Mouse (Mus musculus): ENCODE measurements at regions not wholly inside any gene's neighbourhood (a gene's known extent, or its start where the extent isn't known, plus 50 kb on each side); places are given as distances from the start of the nearest gene placed in this dataset.

DNA sequence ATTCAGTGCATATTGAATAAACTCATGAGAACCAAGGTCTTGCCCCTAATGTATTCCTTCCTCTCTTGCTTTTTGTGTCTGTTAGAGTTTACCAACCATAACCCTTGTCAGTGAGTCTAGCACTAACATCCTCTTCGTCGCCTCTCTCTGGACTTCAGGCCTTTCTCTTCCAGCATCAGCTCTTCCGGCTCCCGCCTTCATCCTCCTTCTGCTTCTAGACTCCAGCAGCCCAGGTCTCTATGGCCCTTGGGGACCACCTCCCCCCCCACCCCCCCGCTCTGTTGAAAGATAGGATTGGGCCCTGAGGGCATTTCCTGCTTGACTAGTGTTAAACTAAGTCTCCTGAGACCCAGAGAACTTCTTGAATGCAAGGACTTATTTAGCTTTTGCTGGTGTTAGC, 144.7 kb upstream of the Mocs1 start:
- TF ChIP-seq GATA1 (IDR thresholded peaks at IDR 0.05; ENCODE audit: low read length), result no peak
- no peak for TF ChIP-seq TAL1 (IDR thresholded peaks at IDR 0.05; ENCODE audit: low read length)
